Mouse (Mus musculus) liver (tissue): Measurements from ENCODE around the gene Mfsd2b.
A peak's percentile ranks its signal among the peaks of the same experiment; 100 is the strongest.
"Not testable (repeated sequence)": the region's sequence is repeated elsewhere in the genome, so short reads cannot be mapped to it uniquely, and the experiment has no call there.

Source experiments
- DNase-seq: peaks from one replicate; pipeline ENCODE4 v3.0.0-alpha.2; 2020; ENCODE audit warnings: mixed read lengths

The Mfsd2b gene

DNA sequence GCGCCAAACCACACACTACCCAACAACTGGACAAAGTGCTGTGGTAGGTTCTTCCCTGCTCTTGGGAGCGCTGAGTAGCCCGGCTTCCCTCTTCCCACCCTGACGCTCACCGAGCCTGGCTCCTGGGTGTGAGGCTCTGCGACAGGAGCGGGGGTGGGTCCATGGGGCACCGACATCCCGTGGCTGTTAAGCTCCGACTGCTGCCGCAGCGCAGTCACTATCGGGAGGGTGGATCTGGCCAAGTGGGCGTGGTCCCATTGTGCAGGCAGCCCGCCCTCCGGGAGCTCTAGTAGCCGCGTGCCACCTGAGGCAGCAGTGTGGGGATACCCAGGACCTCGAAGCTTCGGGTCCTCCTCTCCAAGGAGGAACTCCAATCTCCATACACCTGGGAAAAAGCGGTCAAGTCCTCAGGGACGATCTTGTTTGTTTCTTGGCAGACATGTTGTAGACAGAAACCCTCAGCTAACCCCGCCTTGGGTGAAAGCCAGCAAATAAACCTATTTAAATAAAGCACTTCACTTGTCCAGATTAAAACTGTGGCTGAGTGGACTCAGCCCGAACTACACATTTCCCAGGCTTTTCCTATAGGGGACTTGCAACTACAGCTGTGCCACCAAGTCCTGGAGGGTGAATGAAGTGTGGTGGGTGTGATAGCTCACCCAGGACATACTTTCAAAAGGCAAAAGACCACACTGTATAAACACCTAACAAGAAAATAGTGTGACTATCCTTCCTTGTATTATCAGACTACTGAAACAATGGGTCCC is at the start of gene Mfsd2b:
Gene Mfsd2b, minus strand, starts transcription at position 199 of the 767 bp plus-strand sequence.
- peak; percentile 97 for DNase-seq

DNA sequence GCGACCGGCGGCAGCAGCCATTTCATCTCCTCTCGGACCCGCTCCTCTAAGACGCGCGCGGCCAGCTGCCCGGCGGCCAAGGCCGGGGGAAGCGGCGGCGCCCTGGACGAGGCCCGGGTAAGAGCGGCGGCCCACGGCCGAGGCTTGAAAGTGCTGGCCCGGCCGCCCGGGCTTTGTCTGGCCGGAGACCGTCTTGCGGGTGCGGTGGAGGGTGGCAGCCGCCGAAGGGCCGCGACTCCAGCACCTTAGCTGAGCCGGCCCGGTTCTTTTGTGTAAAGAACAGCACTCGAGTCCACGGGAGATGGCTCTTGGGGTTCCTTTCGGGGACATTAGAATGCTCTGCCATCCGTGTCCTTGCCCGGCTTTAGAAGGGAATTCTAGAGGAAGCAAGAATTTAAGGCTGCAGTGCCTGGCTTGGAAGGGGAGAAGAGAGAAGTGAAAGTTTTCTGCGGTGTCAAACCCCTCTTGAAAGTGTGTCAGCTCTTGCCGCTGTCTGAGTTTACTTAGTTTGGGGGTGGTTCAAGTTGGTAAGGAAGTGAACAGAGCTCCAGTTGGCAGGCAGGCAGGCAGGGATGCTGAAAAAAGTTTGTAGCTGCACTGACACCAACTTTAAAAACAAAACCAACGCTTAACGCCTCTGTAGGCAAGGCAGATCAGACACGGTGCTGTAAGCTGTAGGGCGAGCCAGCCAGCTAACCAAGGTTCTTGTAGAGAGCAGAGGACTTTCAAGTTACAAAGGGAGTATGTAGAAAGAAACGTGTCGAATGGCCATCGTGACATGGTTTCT is 43.8 kb upstream of the Mfsd2b start:
- peak; percentile 66 for DNase-seq

DNA sequence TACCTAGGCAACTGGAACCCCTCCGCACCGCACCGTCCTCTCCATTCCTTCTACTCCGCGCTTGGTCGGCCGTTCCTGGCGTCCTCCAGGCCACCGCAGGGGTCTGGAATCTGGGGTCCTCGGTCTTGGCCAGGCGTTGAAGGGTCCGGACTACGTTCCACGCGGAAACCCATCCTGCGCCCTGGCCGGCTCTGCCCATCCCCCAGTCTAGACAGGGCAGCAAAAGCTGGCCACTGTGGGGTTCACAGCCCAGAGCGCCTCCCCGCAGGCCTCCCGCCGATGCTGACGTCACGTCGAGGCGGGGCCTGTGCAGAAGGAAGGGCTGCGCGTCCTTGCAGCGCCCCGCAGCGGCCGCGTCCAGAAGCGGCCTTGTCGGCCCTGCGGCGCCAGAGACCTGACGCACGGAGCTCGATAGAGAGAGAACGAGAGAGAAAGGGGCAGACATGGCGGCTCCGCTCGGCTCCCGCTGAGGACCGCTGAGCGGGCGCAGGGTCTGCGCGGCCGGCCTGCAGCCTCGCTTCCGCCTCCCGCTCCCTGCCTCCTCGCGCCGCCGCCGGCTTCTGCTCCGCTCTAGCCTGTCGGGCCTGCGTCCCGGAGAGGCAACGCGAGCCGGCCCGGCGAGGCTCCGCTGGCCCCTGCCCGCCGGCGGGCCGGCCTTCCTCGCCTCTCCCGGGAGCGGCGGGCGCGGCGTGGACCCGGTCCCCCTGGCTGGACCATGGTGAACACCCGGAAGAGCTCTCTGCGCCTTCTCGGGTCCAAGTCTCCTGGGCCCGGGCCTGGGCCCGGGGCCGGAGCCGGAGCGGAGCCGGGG is 43.0 kb upstream of the Mfsd2b start, which contains the start of gene Atad2b:
Gene Atad2b, plus strand, starts transcription at position 360 of the 811 bp plus-strand sequence.
- DNase-seq: peak; percentile 98

DNA sequence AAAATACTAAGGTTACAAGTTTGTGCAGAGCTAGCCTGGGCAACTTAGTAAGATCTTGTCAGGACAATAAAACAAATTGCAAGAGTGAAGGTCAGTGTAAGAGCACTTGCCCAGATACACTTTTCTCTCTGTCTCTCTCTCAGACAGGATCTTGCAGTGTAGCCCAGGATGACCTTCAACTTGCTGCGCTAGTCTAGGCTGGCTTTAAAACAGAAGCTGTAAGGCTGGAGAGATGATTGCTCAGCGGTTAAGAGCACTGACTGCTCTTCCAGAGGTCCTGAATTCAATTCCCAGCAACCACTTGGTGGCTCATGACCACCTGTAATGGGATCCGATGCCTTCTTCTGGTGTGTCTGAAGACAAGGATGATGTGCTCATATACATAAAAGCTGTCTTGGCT is 40.8 kb upstream of the Mfsd2b start:
- DNase-seq: no peak

DNA sequence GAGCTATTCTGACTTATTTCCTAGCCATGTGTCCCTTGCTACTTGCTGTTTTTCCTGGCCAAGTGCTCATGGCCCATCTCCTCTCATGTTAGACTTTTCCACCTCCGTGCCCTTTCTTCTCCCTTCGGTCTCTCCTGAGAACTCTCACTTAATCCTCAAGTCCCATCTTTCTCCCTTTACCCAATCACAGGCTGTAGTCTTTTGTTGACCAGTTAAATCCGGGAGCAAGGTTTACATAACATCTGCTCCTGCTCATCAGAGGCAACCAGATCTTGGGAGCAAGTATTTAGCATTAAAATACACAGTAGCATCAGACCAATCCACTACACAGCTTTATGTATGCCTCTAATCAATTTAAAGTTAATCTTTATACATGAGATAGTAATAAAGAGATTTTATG is 40.3 kb upstream of the Mfsd2b start:
- no peak for DNase-seq

DNA sequence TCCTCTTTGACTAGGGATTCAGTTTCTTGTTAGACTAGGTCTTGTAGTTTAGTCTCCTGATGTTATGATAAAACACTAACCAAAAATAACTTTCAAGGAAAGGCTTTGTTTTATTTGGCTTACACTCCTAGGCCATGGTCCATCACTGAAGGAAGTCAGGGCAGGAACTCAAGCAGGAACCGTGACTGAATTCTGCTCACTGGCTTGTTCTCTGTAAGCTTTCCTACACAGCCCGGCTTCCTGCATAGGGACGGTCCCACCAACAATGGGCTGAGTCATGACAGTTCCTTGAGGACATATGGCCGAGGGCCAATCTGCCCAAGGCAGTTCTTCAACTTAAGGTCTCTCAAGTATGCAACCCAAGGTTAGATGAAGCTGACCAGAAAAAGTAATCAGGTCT is 37.6 kb upstream of the Mfsd2b start:
- DNase-seq: no peak

DNA sequence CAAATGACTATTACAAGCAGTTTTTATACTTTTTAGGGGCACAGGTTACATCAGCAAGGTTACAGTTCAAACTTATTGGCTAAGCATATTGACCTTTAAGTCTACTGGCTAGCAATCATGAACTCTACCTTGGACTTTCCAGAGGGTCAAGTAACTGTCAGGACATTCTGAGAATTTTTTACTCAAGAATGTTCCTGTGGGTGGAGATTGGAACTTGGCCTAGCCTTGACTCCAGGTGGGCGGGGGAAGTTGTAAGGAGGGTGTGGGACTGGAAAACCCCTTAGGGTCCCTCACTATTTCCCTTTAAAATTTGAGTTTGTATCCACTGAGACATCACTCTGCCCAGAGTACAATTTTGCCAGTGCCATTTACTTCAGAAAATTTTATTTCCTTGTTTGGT is 36.3 kb upstream of the Mfsd2b start:
- DNase-seq: not testable (repeated sequence)

DNA sequence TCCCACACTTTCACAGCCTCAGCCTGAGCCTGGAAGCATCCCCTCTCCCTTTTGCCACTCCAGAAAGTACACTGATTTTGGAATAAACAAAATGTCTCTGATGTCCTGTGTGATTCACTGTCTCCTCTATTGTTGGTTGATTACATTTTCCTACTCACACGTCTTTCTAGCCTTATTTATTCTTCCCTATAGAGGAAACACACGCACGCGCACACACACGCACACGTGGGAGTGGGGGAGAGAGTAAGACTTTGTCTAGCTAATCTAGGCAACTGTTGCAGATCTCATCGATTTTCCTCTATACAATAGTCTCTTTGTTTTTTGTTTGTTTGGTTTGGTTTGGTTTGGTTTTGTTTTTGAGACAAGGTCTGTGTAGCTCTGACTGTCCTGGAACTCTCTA is 34.2 kb upstream of the Mfsd2b start:
- no peak for DNase-seq

DNA sequence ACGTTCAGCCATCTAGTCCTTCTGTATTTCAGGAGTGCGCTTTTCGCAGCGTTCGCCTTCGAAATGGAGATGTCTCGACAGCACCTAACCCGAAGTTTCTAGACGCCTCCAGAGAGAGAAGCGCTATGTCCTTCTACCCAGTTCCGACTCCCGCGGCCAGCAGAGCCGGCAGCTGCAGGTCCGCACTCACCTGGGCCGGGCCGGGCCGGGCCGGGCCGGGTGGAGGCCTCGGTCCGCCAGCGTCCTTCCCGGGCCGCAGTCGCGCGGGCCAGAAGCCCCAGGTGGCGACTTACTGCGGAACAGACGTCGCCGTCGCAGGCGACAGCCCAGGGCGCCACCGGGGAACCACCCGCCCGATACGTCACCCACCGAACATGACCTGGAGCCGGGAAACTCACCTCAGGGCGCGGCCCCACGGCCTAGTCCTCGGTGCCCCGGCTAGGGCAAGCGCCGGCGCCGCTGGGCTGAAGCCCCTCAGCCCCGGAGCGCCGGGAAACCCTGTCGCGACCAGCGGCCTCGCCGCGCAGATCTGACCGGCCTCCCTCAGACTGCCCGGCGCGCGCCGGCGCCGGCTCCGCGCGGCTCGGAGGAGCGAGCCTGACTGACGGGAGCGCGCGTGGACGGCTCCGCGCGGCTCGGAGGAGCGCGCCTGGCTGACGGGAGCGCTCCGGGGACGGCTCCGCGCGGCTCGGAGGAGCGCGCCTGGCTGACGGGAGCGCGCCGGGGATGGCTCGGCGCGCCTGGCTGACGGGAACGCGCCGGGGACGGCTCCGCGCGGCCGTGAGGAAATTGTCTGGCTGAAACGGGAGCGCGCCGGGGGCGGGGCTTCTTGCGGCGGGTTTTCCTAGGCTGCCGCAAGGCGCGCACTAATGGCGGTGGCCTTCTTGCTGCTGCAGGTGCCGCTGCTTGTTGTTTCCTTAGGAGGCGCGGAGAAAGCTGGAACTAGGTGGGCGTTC is 33.1 kb upstream of the Mfsd2b start, which contains the start of gene Ubxn2a:
Gene Ubxn2a, minus strand, starts transcription at position 755 of the 956 bp plus-strand sequence.
- DNase-seq: peak; percentile 96

DNA sequence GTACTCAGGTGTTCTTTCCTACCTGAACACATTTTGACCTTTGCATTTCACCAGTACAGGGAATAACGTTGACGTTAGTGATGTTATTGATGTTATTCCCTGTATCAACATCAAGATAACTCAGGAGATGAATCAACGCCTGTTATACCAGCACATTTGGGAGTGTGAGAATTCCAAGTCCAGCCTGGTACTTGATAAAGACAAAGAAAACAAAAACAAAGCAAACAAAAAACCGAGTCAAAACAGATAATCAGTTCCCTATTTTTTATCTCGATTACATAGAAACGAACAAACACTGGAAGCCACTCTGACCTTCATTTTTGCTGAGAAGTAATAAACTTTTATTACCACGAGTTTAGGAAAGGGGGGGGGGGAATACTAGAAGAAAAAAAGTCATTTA is 32.3 kb upstream of the Mfsd2b start:
- no peak for DNase-seq

DNA sequence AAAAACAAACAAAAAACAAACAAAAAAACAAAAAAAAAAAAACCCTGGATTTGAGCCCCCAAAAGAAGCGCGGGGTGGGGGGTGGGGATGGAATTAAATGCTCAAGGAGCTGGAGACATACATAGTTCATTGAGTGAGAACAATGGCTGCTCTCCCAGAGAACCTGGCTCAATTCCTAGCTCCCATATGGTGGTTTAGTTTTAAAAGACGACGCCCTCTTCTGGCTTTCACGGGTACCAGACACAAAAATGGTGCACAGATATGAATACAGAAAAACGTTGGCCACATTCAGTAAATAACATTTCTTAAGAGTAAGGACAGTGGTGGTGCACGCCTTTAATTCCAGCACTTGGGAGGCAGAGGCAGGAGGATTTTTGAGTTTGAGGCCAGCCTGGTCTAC is 31.8 kb upstream of the Mfsd2b start:
- peak; percentile 30 for DNase-seq

DNA sequence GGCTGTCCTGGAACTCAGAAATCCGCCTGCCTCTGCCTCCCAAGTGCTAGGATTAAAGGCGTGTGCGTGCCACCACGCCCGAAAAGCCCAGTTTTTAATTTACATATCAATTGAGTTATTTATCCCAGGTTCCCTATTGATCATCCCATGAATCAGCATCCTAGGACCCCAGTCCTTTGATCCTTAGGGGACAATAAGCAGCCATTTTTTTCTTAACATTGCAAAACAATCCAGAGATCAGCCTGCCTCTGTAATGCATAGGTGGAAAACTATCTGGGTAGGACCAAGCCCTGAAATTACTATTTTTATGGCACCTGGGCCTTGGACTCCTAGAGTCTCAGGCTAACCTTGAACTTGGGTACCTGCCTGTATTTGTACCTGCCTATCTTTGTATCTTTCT is 23.9 kb upstream of the Mfsd2b start:
- DNase-seq: no peak

DNA sequence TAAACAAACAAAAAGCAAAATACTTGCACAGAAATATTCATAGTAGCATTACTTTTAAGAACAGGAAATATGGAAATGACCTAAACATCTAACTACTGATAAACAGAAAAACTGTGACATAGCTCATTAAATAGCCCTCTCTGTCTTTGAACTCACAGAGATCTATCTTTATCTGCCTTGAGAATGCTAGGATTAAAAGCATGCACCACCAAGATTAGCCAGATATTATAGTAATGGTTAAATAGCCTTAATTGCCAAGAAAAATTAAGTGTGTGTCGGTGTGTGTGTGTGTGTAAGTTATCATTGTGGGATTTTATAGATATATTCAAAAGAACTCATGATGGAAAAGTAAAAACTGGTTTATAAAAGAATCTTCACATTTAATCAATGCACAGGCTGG is 15.7 kb upstream of the Mfsd2b start:
- no peak for DNase-seq

DNA sequence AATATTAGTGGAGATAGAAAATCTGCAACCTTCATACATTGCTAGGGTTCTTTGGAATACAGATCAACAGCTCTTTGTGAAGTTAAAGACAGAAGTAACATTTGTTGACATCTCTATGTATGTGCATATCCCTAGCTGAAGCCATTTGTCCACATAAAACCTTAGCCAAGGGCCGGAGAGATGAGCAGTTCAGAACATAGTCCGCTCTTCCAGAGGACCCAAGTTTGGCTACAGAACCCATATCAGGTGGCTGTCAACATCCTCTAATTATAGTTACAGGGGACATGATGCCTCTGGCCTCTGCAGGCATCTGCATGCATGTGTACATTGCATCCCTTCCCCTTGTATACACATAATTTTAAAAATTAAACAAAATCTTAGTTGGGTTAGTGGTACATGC is 15.1 kb upstream of the Mfsd2b start:
- no peak for DNase-seq

DNA sequence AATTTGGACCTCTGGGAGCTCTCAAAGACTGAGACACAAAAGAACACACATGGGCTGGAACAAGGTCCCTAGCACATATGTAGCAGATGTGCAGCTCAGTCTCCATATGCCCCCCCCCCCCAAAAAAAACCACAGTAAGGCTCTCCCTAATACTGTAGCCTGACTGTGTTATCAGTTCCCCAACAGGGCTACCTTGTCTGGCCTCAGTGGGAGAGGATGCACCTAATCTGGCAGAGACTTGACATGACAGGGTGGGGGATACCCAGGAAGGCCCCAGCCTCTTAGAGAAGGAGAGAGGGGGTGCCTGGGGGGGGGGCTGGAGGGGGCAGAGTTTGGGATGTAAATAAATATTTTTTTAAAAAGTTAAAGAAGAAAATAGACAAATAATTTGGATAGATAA is 14.6 kb upstream of the Mfsd2b start:
- DNase-seq: peak; percentile 56

DNA sequence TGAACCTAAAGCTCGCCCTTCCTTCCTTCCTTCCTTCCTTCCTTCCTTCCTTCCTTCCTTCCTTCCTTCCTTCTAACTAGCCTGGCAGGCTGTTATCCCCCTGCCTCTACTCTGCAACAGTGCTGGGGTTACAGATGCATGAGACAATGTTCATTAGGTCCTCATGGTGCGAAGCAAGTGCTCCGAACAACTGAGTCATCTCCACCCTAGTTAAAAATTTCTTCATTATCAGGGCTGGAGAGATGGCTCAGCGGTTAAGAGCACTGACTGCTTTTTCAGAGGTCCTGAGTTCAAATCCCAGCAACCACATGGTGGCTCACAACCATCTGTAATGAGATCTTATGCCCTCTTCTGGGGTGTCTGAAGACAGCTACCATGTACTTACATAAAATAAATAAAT is 12.4 kb upstream of the Mfsd2b start:
- DNase-seq: not testable (repeated sequence)

DNA sequence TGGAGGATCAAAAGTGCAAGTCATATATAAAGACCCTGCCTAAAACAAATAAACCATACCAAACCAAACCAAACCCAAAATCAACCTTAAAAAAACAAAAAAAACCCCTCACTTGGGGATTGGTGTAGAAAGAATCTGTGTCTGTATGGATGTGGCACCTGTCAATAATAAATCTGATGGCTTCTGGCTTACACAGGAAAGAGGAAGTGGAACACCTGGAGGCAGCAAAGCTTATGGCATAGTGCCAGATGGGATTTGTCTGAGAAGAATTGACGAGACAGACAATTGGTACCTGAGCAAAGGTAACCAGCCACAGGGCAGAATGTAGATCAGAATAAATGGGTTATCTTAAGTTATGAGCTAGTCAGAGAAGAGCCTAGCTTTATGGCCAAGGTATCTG is 10.9 kb upstream of the Mfsd2b start:
- DNase-seq: no peak

DNA sequence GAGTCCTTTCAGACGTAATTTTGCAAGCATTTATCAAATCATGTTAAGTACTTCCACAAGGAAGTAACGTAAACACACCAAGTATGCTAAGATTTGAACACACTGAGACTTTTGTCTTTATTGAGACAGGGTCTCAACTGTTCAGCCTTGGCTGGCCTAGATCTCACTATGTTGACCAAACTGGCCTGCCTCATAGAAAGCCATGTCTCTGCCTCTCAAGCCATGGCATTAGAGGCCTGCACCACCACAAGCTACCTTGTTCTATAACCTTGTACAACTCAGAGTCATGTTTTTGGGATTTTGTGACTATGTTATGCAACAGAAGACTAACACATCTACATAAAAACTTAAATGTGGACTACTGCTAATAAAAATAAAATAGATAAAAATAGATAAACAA is 7.9 kb upstream of the Mfsd2b start:
- no peak for DNase-seq

DNA sequence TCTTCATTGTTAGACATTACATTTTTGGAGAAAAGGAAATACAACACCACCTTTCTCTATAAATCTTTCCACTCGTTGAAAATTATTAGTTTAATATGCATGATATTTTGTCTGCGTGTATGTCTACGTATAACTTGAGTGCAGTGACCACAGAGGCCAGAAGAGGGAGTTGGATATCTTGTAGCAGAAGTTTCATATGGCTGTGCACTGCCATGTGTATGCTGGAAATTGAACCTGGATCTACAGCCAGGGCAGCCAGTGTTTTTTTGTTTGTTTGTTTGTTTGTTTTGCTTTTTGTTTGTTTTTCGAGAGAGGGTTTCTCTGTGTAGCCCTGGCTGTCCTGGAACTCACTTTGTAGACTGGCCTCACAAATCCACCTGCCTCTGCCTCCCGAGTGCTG is 4.9 kb upstream of the Mfsd2b start:
- DNase-seq: peak; percentile 47

DNA sequence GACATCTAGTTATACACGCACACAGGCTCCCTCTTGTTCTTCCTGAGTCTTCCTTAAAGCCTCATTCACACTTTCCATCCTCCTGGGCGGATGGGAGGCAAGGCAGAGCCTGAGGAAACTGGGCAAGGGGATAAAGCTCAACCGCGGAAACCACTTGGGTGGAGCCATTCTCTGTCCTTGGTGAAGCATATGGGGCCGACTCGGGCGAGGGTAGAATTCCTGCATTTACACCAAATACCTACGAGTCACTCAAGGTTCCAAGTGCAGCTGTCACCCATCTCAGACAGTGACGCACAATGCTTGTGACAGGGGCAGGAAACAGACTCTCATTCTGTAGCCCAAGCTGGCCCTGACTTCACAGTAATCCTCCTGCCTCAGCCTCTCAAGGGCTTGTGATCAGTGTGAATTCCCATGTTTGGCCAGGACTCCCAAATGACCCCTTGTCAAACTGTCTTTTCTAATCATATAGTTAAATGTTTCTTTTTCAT is 4.2 kb upstream of the Mfsd2b start:
- no peak for DNase-seq

DNA sequence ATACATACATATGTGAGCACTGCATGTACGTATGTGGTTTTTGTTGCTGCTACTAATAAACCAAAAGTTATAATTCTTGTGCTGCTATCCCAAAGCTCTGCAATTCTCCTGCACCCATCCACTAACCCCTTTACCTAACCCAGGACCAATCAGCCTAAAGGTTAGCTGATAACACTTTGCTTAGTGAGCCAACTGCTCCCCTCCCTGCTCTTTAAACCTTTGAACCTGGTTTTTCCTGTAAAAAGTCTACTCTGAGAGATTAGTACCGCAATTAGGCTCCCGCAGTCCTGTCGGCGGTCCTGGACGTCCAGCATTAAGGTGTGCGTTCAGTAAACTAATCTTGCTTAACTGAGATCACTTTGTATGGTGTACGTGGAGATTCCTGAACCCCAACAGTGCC is 1.5 kb upstream of the Mfsd2b start:
- no peak for DNase-seq

DNA sequence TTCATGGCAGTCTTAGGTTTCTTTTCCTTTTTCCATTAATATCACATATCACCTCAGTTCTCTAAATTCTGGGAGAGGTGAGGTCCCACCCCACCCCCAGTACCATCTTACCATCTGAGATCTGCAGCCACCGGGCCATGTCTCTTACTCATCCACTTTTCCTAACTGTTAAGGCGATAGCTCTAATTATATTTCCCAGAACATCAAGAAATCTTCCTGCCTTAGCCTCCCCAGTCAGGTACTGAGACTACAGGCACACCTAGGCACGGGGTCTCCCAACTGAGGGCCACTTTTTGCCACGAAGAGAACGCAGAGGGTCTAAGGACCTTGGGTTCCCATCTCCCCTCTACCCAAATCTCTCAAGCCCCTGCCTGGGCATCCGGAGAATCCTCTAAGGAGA is 628 bp downstream of the Mfsd2b start:
- peak; percentile 45 for DNase-seq
